Mouse (Mus musculus) spleen, adult 2 months (tissue): ENCODE measurements around the gene Satb2.

Experiments used
- CTCF ChIP-seq: fragments of 200-500 bp; IDR thresholded peaks from 2 replicates; pipeline ENCODE4 v1.5.1; 2011; ENCODE audit warnings: mild to moderate bottlenecking, inconsistent platforms; ENCODE audit not compliant: insufficient read depth, insufficient read length, insufficient replicate concordance; ENCODE audit errors: extremely low read depth
- POLR2A ChIP-seq: fragments of 200-500 bp; IDR thresholded peaks from 2 replicates; pipeline ENCODE4 v1.6.1; 2011; ENCODE audit warnings: low read depth, low read length, inconsistent platforms

DNA sequence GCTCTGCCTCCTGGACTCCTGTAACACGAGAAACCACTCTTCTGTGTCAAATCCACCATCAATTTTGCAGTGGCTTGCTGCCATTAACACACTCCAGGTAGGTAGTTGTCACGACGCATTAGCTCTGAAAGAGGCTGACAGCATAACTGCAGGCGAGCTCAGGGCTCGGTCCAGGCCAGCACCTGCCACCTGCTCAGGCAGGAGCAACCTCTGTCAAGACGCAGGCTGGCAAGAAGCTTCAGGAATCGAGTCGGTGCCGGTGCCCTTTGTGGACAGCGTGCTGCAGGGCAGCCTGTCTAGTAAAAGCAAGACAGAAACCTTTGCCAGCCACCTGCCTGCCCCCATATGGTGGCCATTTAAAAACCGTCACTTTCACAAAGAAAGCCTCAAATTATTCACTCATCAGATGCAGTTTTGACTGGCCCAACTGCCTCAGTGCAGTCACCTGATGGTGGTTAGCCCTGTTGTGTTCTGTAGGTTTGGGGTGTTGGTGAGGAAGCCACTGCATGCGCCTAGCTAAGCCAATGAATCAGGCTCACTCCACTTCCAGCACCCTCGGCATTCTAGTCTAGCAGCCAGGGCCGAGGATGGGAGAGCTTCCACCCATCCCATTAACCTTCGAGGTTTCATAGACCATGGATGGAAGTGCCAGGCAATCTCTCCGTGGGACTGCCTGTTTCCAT, 228.7 kb downstream of the Satb2 start:
- no peak for TF ChIP-seq POLR2A
- no peak for TF ChIP-seq CTCF
